ENCODE assay signal across 8 mouse cellular contexts in genomic region chr1:143716038-143716437, GRCm38 (mm10). TPM values are rescaled to one million over a fixed set of nuclear protein-coding genes. Genes with fewer than 3 reads are reported as not detected.
DNase-seq lines count a peak whose midpoint lies in the region; ATAC-seq and TF ChIP-seq lines count a peak whose summit lies in the region.
"Not testable (repeated sequence)": the region's sequence is repeated elsewhere in the genome, so short reads cannot be mapped to it uniquely, and the experiment has no call there.

Gene Glrx2, plus strand, starts transcription at chr1:143716338.

- H3K4me2 ChIP-seq in forebrain, embryonic 11.5 days (ENCODE audit: low read depth, low read length, severe bottlenecking); hindbrain, embryonic 14.5 days (replicated peaks); liver, embryonic 13.5 days; midbrain, embryonic 14.5 days (ENCODE audit: low read length): not testable (repeated sequence)

- TF ChIP-seq CTCF in heart, adult 2 months (IDR thresholded peaks at IDR 0.05), result not testable (repeated sequence)

- not testable (repeated sequence) for TF ChIP-seq EP300 in heart, adult 2 months (IDR thresholded peaks at IDR 0.05; ENCODE audit: insufficient read depth, low read depth, low read length)

- WGBS in forebrain, embryonic 11.5 days, result no CpG with 5 or more reads among the region's 2 CpGs
- WGBS in heart, adult 2 months, result no CpG with 5 or more reads among the region's 2 CpGs
- no CpG with 5 or more reads among the region's 2 CpGs for WGBS in hindbrain, embryonic 14.5 days
- no CpG with 5 or more reads among the region's 2 CpGs for WGBS in liver, embryonic 13.5 days (ENCODE audit: insufficient replicate concordance)
- no CpG with 5 or more reads among the region's 2 CpGs for WGBS in midbrain, embryonic 14.5 days

- not testable (repeated sequence) for H3K36me3 ChIP-seq in forebrain, embryonic 11.5 days (ENCODE audit: control insufficient read depth, insufficient read depth, low read length); heart, adult 2 months (ENCODE audit: control insufficient read depth, insufficient read depth, low read length); hindbrain, embryonic 14.5 days (replicated peaks; ENCODE audit: control insufficient read depth, insufficient read depth); liver, embryonic 13.5 days; midbrain, embryonic 14.5 days (ENCODE audit: control insufficient read depth, insufficient read depth, low read length)

- H3K27ac ChIP-seq in forebrain, embryonic 11.5 days (ENCODE audit: low read depth, low read length); heart, adult 2 months; hindbrain, embryonic 14.5 days; liver, embryonic 13.5 days; midbrain, embryonic 14.5 days (replicated peaks; ENCODE audit: low read depth, low read length): not testable (repeated sequence)

- not testable (repeated sequence) for H3K4me3 ChIP-seq in forebrain, embryonic 11.5 days (ENCODE audit: low read depth, low read length); heart, adult 2 months; hindbrain, embryonic 14.5 days (replicated peaks; ENCODE audit: low read length); liver, embryonic 13.5 days (replicated peaks); midbrain, embryonic 14.5 days (replicated peaks; ENCODE audit: low read depth, low read length)

- not testable (repeated sequence) for DNase-seq in adrenal gland, postnatal 14 days; forebrain, embryonic 11.5 days (ENCODE audit: low spot score); heart, adult 2 months; hindbrain, embryonic 14.5 days (ENCODE audit: low spot score); layer of hippocampus, postnatal 25 days (ENCODE audit: extremely low spot score in 1 of 2, low spot score in 1 of 2); liver, embryonic 13.5 days; midbrain, embryonic 14.5 days; thymus, postnatal 0 days (ENCODE audit: low spot score)

- not testable (repeated sequence) for TF ChIP-seq POLR2A in heart, adult 2 months (IDR thresholded peaks at IDR 0.05; ENCODE audit: insufficient read depth, low read depth, low read length)

- H3K27me3 ChIP-seq in forebrain, embryonic 11.5 days (ENCODE audit: control insufficient read depth, insufficient read depth, low read length); heart, adult 2 months (ENCODE audit: control insufficient read depth, insufficient read depth, low read length); hindbrain, embryonic 14.5 days (ENCODE audit: control insufficient read depth, insufficient read depth, low read length); liver, embryonic 13.5 days; midbrain, embryonic 14.5 days (ENCODE audit: control insufficient read depth, insufficient read depth, low read length): not testable (repeated sequence)

- not testable (repeated sequence) for H3K9me3 ChIP-seq in forebrain, embryonic 11.5 days (ENCODE audit: control insufficient read depth, low read length); hindbrain, embryonic 14.5 days (ENCODE audit: control insufficient read depth, low read length); liver, embryonic 13.5 days (replicated peaks); midbrain, embryonic 14.5 days (ENCODE audit: control insufficient read depth, low read length)

- not testable (repeated sequence) for H3K79me2 ChIP-seq in heart, adult 2 months (replicated peaks; ENCODE audit: control insufficient read depth, insufficient read depth, low read length)

- ATAC-seq in forebrain, embryonic 11.5 days (replicated peaks; ENCODE audit: low FRiP score); hindbrain, embryonic 14.5 days (ENCODE audit: low FRiP score); liver, embryonic 13.5 days (ENCODE audit: low read depth); midbrain, embryonic 14.5 days (ENCODE audit: low FRiP score, low TSS enrichment): not testable (repeated sequence)

- intact Hi-C loops in heart, adult 2 months (cut with DNase I), result not testable (repeated sequence)

- not testable (repeated sequence) for H3K4me1 ChIP-seq in forebrain, embryonic 11.5 days (replicated peaks; ENCODE audit: control insufficient read depth, insufficient read depth, low read length); heart, adult 2 months (ENCODE audit: control insufficient read depth, insufficient read depth, low read length); hindbrain, embryonic 14.5 days (replicated peaks; ENCODE audit: control insufficient read depth, insufficient read depth, low read length); liver, embryonic 13.5 days (replicated peaks); midbrain, embryonic 14.5 days (ENCODE audit: control insufficient read depth, insufficient read depth, low read length)

- H3K9ac ChIP-seq in forebrain, embryonic 11.5 days (ENCODE audit: low read length); heart, adult 2 months (ENCODE audit: low read depth, low read length); hindbrain, embryonic 14.5 days; liver, embryonic 13.5 days; midbrain, embryonic 14.5 days (replicated peaks; ENCODE audit: low read length): not testable (repeated sequence)

RNA-seq across cellular contexts. Expression of gene Glrx2, which starts in this region (rescaled TPM):
- total RNA-seq in adrenal gland, postnatal 14 days (2021), result 81.3 and 90.8 TPM in 2 replicates
- polyA plus RNA-seq in forebrain, embryonic 11.5 days (2014; fragmentation: Nextera tagmentation; extraction: Ambion mirVana), result 90.9 and 99.5 TPM in 2 replicates
- total RNA-seq in heart, adult 2 months (2021), result 10 to 100 TPM; 68.6 to 77.1 TPM
- 18.2 and 33.0 TPM in 2 replicates for polyA plus RNA-seq in heart, adult 2 months (2012; rRNA removed)
- polyA plus RNA-seq in hindbrain, embryonic 14.5 days (2014; fragmentation: Nextera tagmentation; extraction: Ambion mirVana), result 87.7 and 105 TPM in 2 replicates
- 100 to 1,000 TPM; 107 to 114 TPM for total RNA-seq in layer of hippocampus, postnatal 25 days (2021)
- polyA plus RNA-seq in liver, embryonic 13.5 days (2015; fragmentation: Nextera tagmentation; extraction: Ambion mirVana), result 72.3 and 82.8 TPM in 2 replicates
- 99.9 and 117 TPM in 2 replicates for polyA plus RNA-seq in midbrain, embryonic 14.5 days (2014; fragmentation: Nextera tagmentation; extraction: Ambion mirVana)
- 114 and 125 TPM in 2 replicates for polyA plus RNA-seq in thymus, postnatal 0 days (2015; fragmentation: Nextera tagmentation; extraction: Ambion mirVana)
